Mouse (Mus musculus) cortical plate, adult 2 months (tissue): ENCODE data around the gene Zfp367. TPM values are rescaled to one million over a fixed set of nuclear protein-coding genes. Genes with fewer than 3 reads are reported as not detected.

Experiments
- H3K27ac ChIP-seq: fragments of 200-500 bp; 2 replicates; pipeline ENCODE4 v1.5.1; 2012; ENCODE audit warnings: low read length, control low read depth, inconsistent platforms; ENCODE audit not compliant: insufficient read depth
- H3K4me1 ChIP-seq: fragments of 200-500 bp; 2 replicates; pipeline ENCODE4 v1.6.1; 2011; ENCODE audit warnings: low read length; ENCODE audit not compliant: control insufficient read depth, insufficient read depth
- H3K4me3 ChIP-seq: fragments of 200-500 bp; 2 replicates; pipeline ENCODE4 v1.5.1; 2011; ENCODE audit warnings: mild to moderate bottlenecking, low read length, control low read depth; ENCODE audit not compliant: insufficient read depth
- CTCF ChIP-seq: fragments of 200-500 bp; IDR thresholded peaks from 2 replicates; pipeline ENCODE4 v1.5.1; 2011; ENCODE audit warnings: mild to moderate bottlenecking, control low read depth, low read length; ENCODE audit not compliant: insufficient read depth; ENCODE audit errors: extremely low read depth
- POLR2A ChIP-seq: fragments of 200-500 bp; IDR thresholded peaks from 2 replicates; pipeline ENCODE4 v1.6.1; 2011; ENCODE audit warnings: mild to moderate bottlenecking, low read length, control low read depth; ENCODE audit not compliant: insufficient read depth; ENCODE audit errors: extremely low read depth
- polyA plus RNA-seq: library from polyadenylated mRNA; depleted of rRNA; stranded (reverse); fragments of >200 nt; gene quantifications from 2 replicates; pipeline ENCODE4 v1.2.3, GENCODE M21; 2012; rRNA removed

The Zfp367 gene
- polyA plus RNA-seq: 31.9 and 34.6 TPM in 2 replicates

- Histone ChIP-seq H3K27ac (peak within 1 kb of the TSS; percentile 25; the same call in 1 of the 2 replicates), H3K4me1 (no peaks in the 10 kb centered on the region)
These were observed at the start of gene Zfp367 for GRCm38 (mm10) chr13:64153083-64153682. Zfp367 (minus strand) TSS chr13:64153202.

GRCm38 (mm10) chr13:64200911-64201310, 47.9 kb upstream of the Zfp367 start:
- Histone ChIP-seq H3K4me1 (no peaks in the 10 kb centered on the region), H3K4me3 (no peak overlapping the region), H3K27ac (no peak overlapping the region)
- TF ChIP-seq CTCF (no peak), POLR2A (no peak)

More at GRCm38 (mm10) chr13:64153083-64153682, at the start of gene Zfp367:
- peak within 1 kb of the TSS; percentile 88 for H3K4me3 ChIP-seq
- TF ChIP-seq POLR2A (no peak), CTCF (no peak)

- Histone ChIP-seq H3K4me3 (no peak overlapping the region), H3K27ac (no peak overlapping the region), H3K4me1 (no peaks in the 10 kb centered on the region)
- TF ChIP-seq POLR2A: no peak
- no peak for TF ChIP-seq CTCF
These were observed 45.3 kb upstream of the Zfp367 start for GRCm38 (mm10) chr13:64198310-64198709.

DNA sequence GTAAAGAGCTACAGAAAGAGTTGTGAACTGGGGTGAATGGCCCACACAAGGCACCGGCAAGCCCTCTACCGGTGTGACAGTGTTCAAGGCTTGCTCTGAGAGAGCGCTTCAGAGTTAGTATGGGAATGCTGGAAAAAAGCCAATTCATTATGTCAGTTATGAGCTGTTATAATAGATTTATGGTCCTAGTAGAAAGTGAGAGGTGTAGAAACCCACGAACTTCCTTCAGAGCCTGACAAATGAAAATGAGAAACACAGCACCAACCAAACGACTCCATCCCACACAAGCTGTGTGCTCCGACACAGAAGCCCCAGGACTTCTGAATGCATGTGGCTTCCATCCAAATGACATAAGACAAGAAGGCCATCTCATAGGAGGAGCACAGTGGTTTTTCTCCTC, 44.9 kb upstream of the Zfp367 start:
- TF ChIP-seq CTCF: no peak
- no peak for TF ChIP-seq POLR2A
- Histone ChIP-seq H3K4me3 (no peak overlapping the region), H3K4me1 (no peaks in the 10 kb centered on the region), H3K27ac (no peak overlapping the region)

DNA sequence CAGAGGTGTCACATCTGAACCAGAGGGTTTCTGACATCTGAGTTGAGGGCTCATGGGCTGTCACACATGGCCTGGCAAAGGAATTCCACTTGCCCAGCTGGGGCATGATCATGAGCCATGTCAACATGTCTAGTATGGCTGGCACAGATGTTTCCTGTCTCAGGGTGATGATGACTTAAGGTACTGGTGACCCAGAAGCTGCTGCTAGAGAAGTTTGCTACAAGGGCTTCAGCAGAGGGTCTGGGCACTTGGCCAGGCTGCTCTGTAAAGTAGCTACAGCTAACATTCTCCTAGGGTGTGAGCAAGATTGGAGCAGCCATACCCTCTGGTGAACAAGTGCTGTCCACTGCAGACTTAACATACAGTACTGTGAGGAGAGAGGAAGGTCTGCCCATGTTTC, 34.1 kb upstream of the Zfp367 start:
- Histone ChIP-seq H3K4me3 (no peak overlapping the region), H3K27ac (no peak overlapping the region), H3K4me1 (no peaks in the 10 kb centered on the region)
- no peak for TF ChIP-seq POLR2A
- no peak for TF ChIP-seq CTCF

GRCm38 (mm10) chr13:64186516-64186915, 33.5 kb upstream of the Zfp367 start:
- TF ChIP-seq CTCF (no peak), POLR2A (no peak)
- Histone ChIP-seq H3K4me1 (no peaks in the 10 kb centered on the region), H3K4me3 (no peak overlapping the region), H3K27ac (no peak overlapping the region)

- TF ChIP-seq CTCF (no peak), POLR2A (no peak)
- no peaks in the 10 kb centered on the region for H3K4me1 ChIP-seq
- H3K4me3 ChIP-seq: no peak overlapping the region
- H3K27ac ChIP-seq: no peak overlapping the region
These were observed 32.6 kb upstream of the Zfp367 start for GRCm38 (mm10) chr13:64185586-64185985.

GRCm38 (mm10) chr13:64185176-64185575, 32.2 kb upstream of the Zfp367 start:
- Histone ChIP-seq H3K4me1 (no peaks in the 10 kb centered on the region), H3K27ac (no peak overlapping the region), H3K4me3 (no peak overlapping the region)
- TF ChIP-seq POLR2A: no peak
- TF ChIP-seq CTCF: no peak

DNA sequence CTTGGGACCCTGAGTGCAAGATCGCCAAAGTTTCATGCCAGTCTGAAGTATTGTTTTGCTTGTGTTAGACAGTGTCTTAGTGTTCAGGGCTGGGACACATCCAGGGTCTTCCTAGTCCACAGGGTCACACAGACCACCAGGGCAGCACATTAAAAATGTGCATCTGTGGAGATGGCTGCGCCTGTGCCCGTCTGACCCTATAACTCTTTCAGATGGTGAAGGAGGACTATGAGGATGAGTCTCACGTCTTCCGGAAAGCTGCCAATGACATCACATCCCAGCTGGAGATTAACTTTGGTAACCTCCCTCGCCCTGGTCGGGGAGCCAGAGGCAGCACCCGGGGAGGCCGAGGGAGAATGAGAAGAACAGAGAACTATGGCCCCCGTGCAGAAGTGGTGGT, 31.4 kb upstream of the Zfp367 start:
- no peaks in the 10 kb centered on the region for H3K4me1 ChIP-seq
- no peak overlapping the region for H3K4me3 ChIP-seq
- H3K27ac ChIP-seq: no peak overlapping the region
- TF ChIP-seq CTCF (no peak), POLR2A (no peak)

DNA sequence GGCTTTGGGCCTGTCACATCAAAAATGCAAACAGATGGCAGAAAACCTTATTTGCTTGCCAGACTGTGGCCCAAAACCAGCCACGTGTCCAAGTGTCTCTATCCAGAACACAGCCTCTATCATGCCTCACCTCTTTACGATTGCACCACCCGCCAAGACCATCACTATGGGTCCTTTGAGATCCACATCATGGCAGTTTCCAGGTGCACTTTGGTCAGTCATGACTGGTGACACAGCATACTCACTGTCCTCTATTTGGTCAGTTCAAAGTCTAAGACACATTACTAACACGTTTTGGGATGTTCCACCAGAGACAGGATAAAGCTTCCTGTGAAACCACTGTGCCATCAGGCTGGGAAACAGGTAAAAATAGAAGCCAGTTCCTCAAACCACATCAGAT, 30.6 kb upstream of the Zfp367 start:
- Histone ChIP-seq H3K27ac (no peak overlapping the region), H3K4me1 (no peaks in the 10 kb centered on the region), H3K4me3 (no peak overlapping the region)
- TF ChIP-seq CTCF (no peak), POLR2A (no peak)

GRCm38 (mm10) chr13:64182091-64182490, 29.1 kb upstream of the Zfp367 start:
- Histone ChIP-seq H3K4me3 (no peak overlapping the region), H3K27ac (no peak overlapping the region), H3K4me1 (no peaks in the 10 kb centered on the region)
- TF ChIP-seq POLR2A (no peak), CTCF (no peak)
